8 mouse cellular contexts compared by ENCODE assay signal in the genomic region with DNA sequence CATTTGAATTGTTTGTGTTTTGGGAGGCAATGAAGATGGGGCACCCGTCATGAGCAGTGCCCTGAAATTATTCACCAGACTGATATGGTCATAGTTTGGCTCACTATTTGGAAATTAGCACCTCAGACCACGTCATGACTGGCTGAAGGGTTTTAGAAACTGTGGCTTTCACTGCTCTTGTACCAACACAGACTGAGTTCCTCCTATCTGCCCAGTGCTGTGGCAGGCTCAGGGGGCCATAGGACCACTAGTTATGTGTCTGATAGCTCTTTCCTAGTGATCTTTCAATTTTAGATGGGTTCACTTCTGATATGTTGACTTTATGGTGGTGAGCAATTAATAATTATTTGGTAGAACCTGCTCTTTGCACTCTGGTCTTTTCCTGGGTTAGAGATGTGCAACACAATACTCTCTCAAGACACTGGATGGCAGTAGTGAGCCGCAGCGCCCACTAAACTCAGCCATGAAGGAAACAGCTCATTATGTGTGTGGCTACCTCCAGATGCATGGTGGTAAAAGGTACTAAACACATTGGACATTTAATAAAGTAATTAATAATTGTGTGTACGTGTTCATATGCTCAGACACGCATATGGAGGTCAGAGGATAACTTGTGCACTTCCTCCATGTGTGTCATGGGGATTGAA.
DNase-seq lines count a peak whose midpoint lies in the region; ATAC-seq and TF ChIP-seq lines count a peak whose summit lies in the region.
"Had no signal": no experiment of that assay in that cellular context is flagged by ENCODE, and none has a peak within 500 bp of the region (broad histone marks: within the 10 kb centered on the region; RNA-seq: fewer than 3 reads in every experiment).

No protein-coding gene starts in this region.

- no peaks in the 10 kb centered on the region for H3K36me3 ChIP-seq in embryonic facial prominence, embryonic 14.5 days (ENCODE audit: control insufficient read depth, insufficient read depth, low read length)
- H3K36me3 ChIP-seq in hindbrain, embryonic 16.5 days (ENCODE audit: control insufficient read depth, insufficient read depth, low read length), result no peaks in the 10 kb centered on the region
- no peaks in the 10 kb centered on the region for H3K36me3 ChIP-seq in liver, adult 2 months (ENCODE audit: control insufficient read depth, insufficient read depth, low read length)
- H3K36me3 ChIP-seq in neural tube, embryonic 15.5 days, result no peaks in the 10 kb centered on the region

- TF ChIP-seq POLR2A in liver, adult 2 months (IDR thresholded peaks at IDR 0.05; ENCODE audit: extremely low read depth, insufficient read depth, low read length), result no peak

- peak; percentile 78 for TF ChIP-seq CTCF in liver, adult 2 months (IDR thresholded peaks at IDR 0.05; ENCODE audit: low read depth, low read length)

- H3K27ac ChIP-seq in embryonic facial prominence, embryonic 14.5 days (replicated peaks; ENCODE audit: low read depth, low read length), result no peak overlapping the region
- H3K27ac ChIP-seq in hindbrain, embryonic 16.5 days (ENCODE audit: low read depth, low read length), result no peak overlapping the region
- H3K27ac ChIP-seq in liver, adult 2 months (replicated peaks; ENCODE audit: insufficient read depth, low read depth, low read length), result no peak overlapping the region
- H3K27ac ChIP-seq in neural tube, embryonic 15.5 days (replicated peaks), result no peak overlapping the region

- H3K4me3 ChIP-seq in embryonic facial prominence, embryonic 14.5 days (ENCODE audit: low read depth, low read length), result no peak overlapping the region
- no peak overlapping the region for H3K4me3 ChIP-seq in hindbrain, embryonic 16.5 days (ENCODE audit: low read length)
- no peak overlapping the region for H3K4me3 ChIP-seq in liver, adult 2 months (ENCODE audit: insufficient read depth, low read depth, low read length)
- no peak overlapping the region for H3K4me3 ChIP-seq in neural tube, embryonic 15.5 days (replicated peaks)
- H3K4me3 ChIP-seq: myocyte had no signal

- H3K4me1 ChIP-seq in embryonic facial prominence, embryonic 14.5 days (ENCODE audit: control insufficient read depth, insufficient read depth, low read length), result no peaks in the 10 kb centered on the region
- no peaks in the 10 kb centered on the region for H3K4me1 ChIP-seq in hindbrain, embryonic 16.5 days (ENCODE audit: control insufficient read depth, insufficient read depth, low read depth, low read length)
- no peaks in the 10 kb centered on the region for H3K4me1 ChIP-seq in liver, adult 2 months (ENCODE audit: control insufficient read depth, insufficient read depth, low read length)
- no peaks in the 10 kb centered on the region for H3K4me1 ChIP-seq in neural tube, embryonic 15.5 days

- 20% methylated on average over 6 of the region's 6 CpGs for whole genome bisulfite sequencing in embryonic facial prominence, embryonic 14.5 days
- 20% methylated on average over 6 of the region's 6 CpGs for WGBS in hindbrain, embryonic 16.5 days
- 17% methylated on average over 6 of the region's 6 CpGs for WGBS in liver, adult 2 months
- WGBS in neural tube, embryonic 15.5 days, result 18% methylated on average over 6 of the region's 6 CpGs

- no peaks in the 10 kb centered on the region for H3K27me3 ChIP-seq in embryonic facial prominence, embryonic 14.5 days (replicated peaks; ENCODE audit: control insufficient read depth, insufficient read depth, low read length)
- H3K27me3 ChIP-seq in hindbrain, embryonic 16.5 days (replicated peaks; ENCODE audit: control insufficient read depth, insufficient read depth, low read length), result no peaks in the 10 kb centered on the region
- no peaks in the 10 kb centered on the region for H3K27me3 ChIP-seq in liver, adult 2 months (ENCODE audit: control insufficient read depth, insufficient read depth, low read length)
- H3K27me3 ChIP-seq in neural tube, embryonic 15.5 days (replicated peaks), result no peaks in the 10 kb centered on the region

- no peaks in the 10 kb centered on the region for H3K79me2 ChIP-seq in liver, adult 2 months (ENCODE audit: control insufficient read depth, insufficient read depth, low read length)

- no peak for ATAC-seq in embryonic facial prominence, embryonic 14.5 days (ENCODE audit: low read depth)
- ATAC-seq in hindbrain, embryonic 16.5 days, result peak; percentile 86
- peak; percentile 89 for ATAC-seq in neural tube, embryonic 15.5 days (ENCODE audit: low FRiP score)

- no peaks in the 10 kb centered on the region for H3K9me3 ChIP-seq in embryonic facial prominence, embryonic 14.5 days (ENCODE audit: control insufficient read depth, low read length)
- H3K9me3 ChIP-seq in hindbrain, embryonic 16.5 days (ENCODE audit: control insufficient read depth, low read length), result no peaks in the 10 kb centered on the region
- H3K9me3 ChIP-seq in neural tube, embryonic 15.5 days (replicated peaks), result no peaks in the 10 kb centered on the region

- H3K9ac ChIP-seq in embryonic facial prominence, embryonic 14.5 days (ENCODE audit: low read depth, low read length), result no peak overlapping the region
- H3K9ac ChIP-seq in hindbrain, embryonic 16.5 days (ENCODE audit: low read depth, low read length), result no peak overlapping the region
- H3K9ac ChIP-seq in liver, adult 2 months (ENCODE audit: low read depth, low read length), result no peak overlapping the region
- H3K9ac ChIP-seq in neural tube, embryonic 15.5 days (replicated peaks), result no peak overlapping the region

- H3K4me2 ChIP-seq in embryonic facial prominence, embryonic 14.5 days (ENCODE audit: low read depth, low read length), result no peak overlapping the region
- H3K4me2 ChIP-seq in hindbrain, embryonic 16.5 days (ENCODE audit: low read length), result no peak overlapping the region
- H3K4me2 ChIP-seq in neural tube, embryonic 15.5 days, result no peak overlapping the region

- peak; percentile 17 for DNase-seq in right cerebral cortex, adult 18-20 months
- DNase-seq in right cerebral cortex, postnatal 36 days (ENCODE audit: low spot score in 2 of 2), result no peak
- peak; percentile 43 for DNase-seq in R1 (ENCODE audit: low read depth, low spot score)
- peak; percentile 51 for DNase-seq in embryonic facial prominence, embryonic 14.5 days (ENCODE audit: low spot score)
- peak; percentile 46 for DNase-seq in liver, adult 2 months (ENCODE audit: extremely low read depth, low read depth, low spot score)

Comparison
In these comparisons a context has a peak if more than half of its experiments do, and no peak if none do; other contexts are left out.
1. DNase-seq: peak in right cerebral cortex, adult 18-20 months (single experiment), R1 (single experiment), embryonic facial prominence, embryonic 14.5 days (single experiment) and liver, adult 2 months (single experiment); none in right cerebral cortex, postnatal 36 days (0 of 2).